Mouse (Mus musculus) liver, adult 2 months (tissue): ENCODE measurements at regions not wholly inside any gene's neighbourhood (a gene's known extent, or its start where the extent isn't known, plus 50 kb on each side); places are given as distances from the start of the nearest gene placed in this dataset.

Source experiments
- DNase-seq: peaks from one replicate; pipeline ENCODE4 v3.0.0-alpha.2; 2011; ENCODE audit warnings: low read depth, low spot score; ENCODE audit errors: extremely low read depth
- H3K27ac ChIP-seq: fragments of 200-500 bp; replicated peaks from 2 replicates; pipeline ENCODE4 v1.5.1; 2012; ENCODE audit warnings: low read depth, mild to moderate bottlenecking, control low read depth, inconsistent platforms, low read length; ENCODE audit not compliant: insufficient read depth
- H3K27me3 ChIP-seq: fragments of 200-500 bp; 2 replicates; pipeline ENCODE4 v1.6.1; 2012; ENCODE audit warnings: mild to moderate bottlenecking, moderate library complexity, low read length, inconsistent platforms; ENCODE audit not compliant: control insufficient read depth, insufficient read depth
- H3K36me3 ChIP-seq: fragments of 200-500 bp; 2 replicates; pipeline ENCODE4 v1.6.1; 2012; ENCODE audit warnings: low read length, inconsistent platforms; ENCODE audit not compliant: control insufficient read depth, insufficient read depth
- H3K4me1 ChIP-seq: fragments of 200-500 bp; 2 replicates; pipeline ENCODE4 v1.6.1; 2011; ENCODE audit warnings: low read length; ENCODE audit not compliant: control insufficient read depth, insufficient read depth
- H3K4me3 ChIP-seq: fragments of 200-500 bp; 2 replicates; pipeline ENCODE4 v1.5.1; 2011; ENCODE audit warnings: low read depth, mild to moderate bottlenecking, control low read depth, low read length, moderate library complexity; ENCODE audit not compliant: insufficient read depth
- H3K79me2 ChIP-seq: fragments of 200-500 bp; 2 replicates; pipeline ENCODE4 v1.6.1; 2012; ENCODE audit warnings: inconsistent platforms, mild to moderate bottlenecking, low read length, moderate library complexity; ENCODE audit not compliant: control insufficient read depth, insufficient read depth
- H3K9ac ChIP-seq: fragments of 200-500 bp; 2 replicates; pipeline ENCODE4 v1.6.1; 2012; ENCODE audit warnings: low read depth, mild to moderate bottlenecking, control low read depth, inconsistent platforms, low read length
- CTCF ChIP-seq: fragments of 200-500 bp; IDR thresholded peaks from 2 replicates; pipeline ENCODE4 v1.5.1; 2011; ENCODE audit warnings: low read depth, low read length, control low read depth
- POLR2A ChIP-seq: fragments of 200-500 bp; IDR thresholded peaks from 2 replicates; pipeline ENCODE4 v1.6.1; 2011; ENCODE audit warnings: low read length, control low read depth; ENCODE audit not compliant: insufficient read depth; ENCODE audit errors: extremely low read depth
- WGBS: fragments of 180-500 bp; shearing (Covaris S2); methylation state at CpG from one replicate; pipeline ENCODE4 v1.1.7; 2018; 5-methylcytosine and 5-hydroxymethylcytosine counted together

DNA sequence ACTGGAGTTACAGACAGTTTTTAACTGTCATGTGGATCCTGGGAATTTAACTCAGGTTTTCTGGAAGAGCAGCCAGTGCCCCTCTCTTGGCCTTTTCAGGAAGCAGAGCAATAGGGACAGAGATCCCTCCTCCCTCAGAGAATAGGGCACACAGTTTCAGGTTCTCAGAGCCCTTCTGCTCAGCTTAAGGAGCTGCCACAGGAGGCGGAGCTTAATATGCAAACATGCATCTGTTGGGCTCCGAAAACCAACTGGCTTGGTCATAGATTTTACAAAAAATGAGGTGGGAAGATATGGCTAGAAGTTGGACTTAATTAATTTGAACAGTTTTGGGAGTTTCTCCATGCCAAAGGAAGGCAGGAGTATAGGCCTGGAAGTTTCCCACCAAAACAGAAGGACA is 61.9 kb upstream of the Znrf2 start:
- H3K36me3 ChIP-seq: no peaks in the 10 kb centered on the region
- peaks cover 4% of the 10 kb centered on the region; the same call in 1 of the 2 replicates for H3K4me1 ChIP-seq
- TF ChIP-seq POLR2A (no peak), CTCF (no peak)
- H3K9ac ChIP-seq: no peak overlapping the region
- no peak overlapping the region for H3K27ac ChIP-seq
- DNase-seq: no peak
- H3K27me3 ChIP-seq: no peaks in the 10 kb centered on the region
- no peaks in the 10 kb centered on the region for H3K79me2 ChIP-seq
- H3K4me3 ChIP-seq: no peak overlapping the region
- WGBS: 90% methylated on average over 2 of the region's 2 CpGs

DNA sequence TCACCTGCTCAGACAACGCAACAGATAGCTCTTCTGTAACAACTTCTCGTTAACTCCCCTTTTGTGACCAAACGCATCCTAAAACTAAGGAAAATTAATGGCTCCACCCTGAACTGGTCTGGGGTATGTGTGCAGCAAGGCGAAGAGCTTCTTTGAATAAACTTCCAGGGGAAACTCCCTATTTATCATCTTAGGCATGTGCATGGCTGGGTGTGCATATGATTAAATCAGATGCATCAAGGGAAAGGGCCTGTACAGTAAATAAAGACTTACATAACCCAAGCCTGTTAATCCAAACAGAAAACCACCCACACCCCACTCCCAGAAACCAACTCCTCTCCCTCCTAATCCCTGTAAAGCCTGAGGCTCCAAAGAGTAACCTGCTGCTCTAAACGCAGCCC is 59.2 kb upstream of the Znrf2 start:
- WGBS: 81% methylated on average over 5 of the region's 5 CpGs

DNA sequence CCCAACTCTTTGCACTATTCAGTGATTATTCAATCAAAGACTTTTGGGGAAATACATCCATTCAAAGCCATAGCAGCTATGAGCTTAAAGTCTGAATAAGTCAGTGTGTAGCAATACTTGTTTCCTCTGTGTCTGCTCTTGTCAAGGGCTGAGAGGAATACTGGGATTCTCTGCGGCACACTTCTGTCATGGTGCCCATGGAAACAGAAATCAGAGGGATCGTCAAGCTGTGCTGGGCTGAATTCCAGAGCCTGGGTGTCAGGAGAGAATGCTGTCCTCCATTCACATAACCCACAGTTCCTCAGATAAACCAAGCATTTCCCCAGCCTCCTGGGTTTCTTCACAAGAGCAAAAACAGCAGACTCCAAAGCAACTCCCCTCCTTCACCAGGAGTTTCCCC is 58.6 kb upstream of the Znrf2 start:
- 28% methylated on average over 2 of the region's 2 CpGs for WGBS
- H3K27ac ChIP-seq: no peak overlapping the region
- no peak for DNase-seq

More for the DNA sequence above, 59.2 kb upstream of the Znrf2 start:
- Histone ChIP-seq H3K4me3 (no peak overlapping the region), H3K4me1 (peaks cover 15% of the 10 kb centered on the region; the same call in 1 of the 2 replicates), H3K27me3 (no peaks in the 10 kb centered on the region), H3K36me3 (no peaks in the 10 kb centered on the region), H3K79me2 (no peaks in the 10 kb centered on the region), H3K27ac (no peak overlapping the region), H3K9ac (no peak overlapping the region)
- TF ChIP-seq CTCF (no peak), POLR2A (no peak)
- DNase-seq: no peak

DNA sequence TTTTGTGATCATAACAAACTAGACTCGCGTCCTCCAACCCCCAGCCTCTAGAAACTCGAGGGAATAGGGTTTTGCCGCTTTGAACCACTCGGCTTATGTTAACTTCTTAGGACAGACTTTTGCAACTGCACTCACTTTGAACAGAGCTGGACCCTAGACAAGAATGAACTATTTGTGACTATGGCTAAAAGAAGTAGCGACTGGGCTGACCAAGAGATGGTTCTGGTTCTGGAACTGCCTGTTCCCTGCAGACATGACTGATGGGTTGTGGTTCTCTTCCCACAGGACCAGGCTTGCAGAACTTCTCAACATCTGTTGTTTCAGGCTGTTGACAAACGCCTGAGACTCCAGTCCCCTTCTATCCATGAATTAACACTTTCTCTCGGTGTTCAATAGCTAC is 57.5 kb upstream of the Znrf2 start:
- 72% methylated on average over 8 of the region's 8 CpGs for WGBS
- Histone ChIP-seq H3K27me3 (no peaks in the 10 kb centered on the region), H3K27ac (no peak overlapping the region), H3K79me2 (no peaks in the 10 kb centered on the region), H3K4me1 (peaks cover 17% of the 10 kb centered on the region; the same call in 1 of the 2 replicates), H3K36me3 (no peaks in the 10 kb centered on the region), H3K4me3 (no peak overlapping the region), H3K9ac (no peak overlapping the region)
- no peak for TF ChIP-seq CTCF
- no peak for TF ChIP-seq POLR2A
- DNase-seq: no peak

More for the DNA sequence above, 58.6 kb upstream of the Znrf2 start:
- Histone ChIP-seq H3K79me2 (no peaks in the 10 kb centered on the region), H3K36me3 (no peaks in the 10 kb centered on the region), H3K4me3 (no peak overlapping the region), H3K4me1 (peaks cover 15% of the 10 kb centered on the region; the same call in 1 of the 2 replicates), H3K9ac (no peak overlapping the region), H3K27me3 (no peaks in the 10 kb centered on the region)
- TF ChIP-seq CTCF: no peak
- TF ChIP-seq POLR2A: no peak

DNA sequence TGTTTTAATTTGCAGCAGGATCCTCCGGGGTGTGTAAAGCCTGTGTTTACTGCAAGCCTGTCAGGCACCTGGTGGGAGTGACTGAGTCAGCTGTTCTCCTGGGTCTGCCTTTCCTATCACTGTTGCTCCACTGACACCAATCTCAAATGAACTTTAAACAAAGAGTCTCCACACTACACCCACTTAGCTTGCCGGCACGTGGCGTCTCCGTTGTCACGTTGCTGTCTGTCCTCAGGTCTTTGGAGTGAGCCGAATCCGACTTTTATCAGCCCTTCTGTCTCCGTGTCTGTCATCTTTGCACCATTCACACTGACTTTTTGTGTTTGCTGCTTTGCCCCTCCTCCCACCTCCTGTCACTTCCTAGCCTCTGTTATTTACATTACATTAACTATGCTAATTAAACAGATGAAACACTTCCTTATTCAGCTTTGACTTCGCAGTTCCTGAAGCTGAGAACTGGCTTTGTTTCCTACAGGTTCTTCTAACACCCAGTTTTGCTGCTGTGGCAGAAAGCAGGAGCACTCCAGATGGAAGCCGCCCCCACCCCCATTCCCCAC is 56.7 kb upstream of the Znrf2 start:
- peak; percentile 90 for DNase-seq
- no peaks in the 10 kb centered on the region for H3K27me3 ChIP-seq
- no peak overlapping the region for H3K9ac ChIP-seq
- H3K36me3 ChIP-seq: no peaks in the 10 kb centered on the region
- peak overlapping the region; percentile 29 for H3K27ac ChIP-seq
- 1% methylated on average over 11 of the region's 11 CpGs for WGBS
- TF ChIP-seq POLR2A (no peak), CTCF (no peak)
- H3K79me2 ChIP-seq: no peaks in the 10 kb centered on the region
- H3K4me3 ChIP-seq: no peak overlapping the region
- H3K4me1 ChIP-seq: peaks cover 17% of the 10 kb centered on the region; the same call in 1 of the 2 replicates

DNA sequence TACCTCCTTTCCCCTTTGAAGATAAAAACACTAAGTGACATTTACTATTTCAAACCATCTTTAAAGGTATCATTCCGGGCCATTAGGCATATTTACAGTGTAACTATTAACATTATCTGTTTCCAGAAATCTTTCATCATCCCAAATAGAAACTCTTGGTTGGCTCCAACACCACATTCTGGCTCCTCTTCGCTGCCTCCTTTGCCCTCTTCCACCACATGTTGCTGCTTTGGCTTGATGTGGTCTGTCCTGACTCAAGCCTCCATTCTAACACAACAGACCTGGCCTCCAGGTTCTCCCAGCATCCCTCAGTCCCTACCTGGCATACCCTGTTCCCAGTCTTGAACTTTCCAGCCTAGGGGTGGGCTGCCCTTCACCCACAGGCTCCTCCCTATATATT is 56.2 kb upstream of the Znrf2 start:
- H3K27ac ChIP-seq: peak overlapping the region; percentile 12
- H3K4me3 ChIP-seq: no peak overlapping the region
- peaks cover 17% of the 10 kb centered on the region; the same call in 1 of the 2 replicates for H3K4me1 ChIP-seq
- H3K27me3 ChIP-seq: no peaks in the 10 kb centered on the region
- no peaks in the 10 kb centered on the region for H3K79me2 ChIP-seq
- peak; percentile 86 for DNase-seq
- WGBS: 10% methylated on average over 2 of the region's 2 CpGs
- H3K36me3 ChIP-seq: no peaks in the 10 kb centered on the region
- TF ChIP-seq CTCF (no peak), POLR2A (no peak)
- no peak overlapping the region for H3K9ac ChIP-seq
